Mouse (Mus musculus): ENCODE data around the gene Wdcp.

DNA sequence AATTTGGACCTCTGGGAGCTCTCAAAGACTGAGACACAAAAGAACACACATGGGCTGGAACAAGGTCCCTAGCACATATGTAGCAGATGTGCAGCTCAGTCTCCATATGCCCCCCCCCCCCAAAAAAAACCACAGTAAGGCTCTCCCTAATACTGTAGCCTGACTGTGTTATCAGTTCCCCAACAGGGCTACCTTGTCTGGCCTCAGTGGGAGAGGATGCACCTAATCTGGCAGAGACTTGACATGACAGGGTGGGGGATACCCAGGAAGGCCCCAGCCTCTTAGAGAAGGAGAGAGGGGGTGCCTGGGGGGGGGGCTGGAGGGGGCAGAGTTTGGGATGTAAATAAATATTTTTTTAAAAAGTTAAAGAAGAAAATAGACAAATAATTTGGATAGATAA lies 45.6 kb downstream of the Wdcp start:
- no peak for TF ChIP-seq CTCF (IDR thresholded peaks at IDR 0.05; ENCODE audit: control insufficient read depth, insufficient read depth, insufficient replicate concordance, low read depth, low read length)
- TF ChIP-seq POLR2A (IDR thresholded peaks at IDR 0.05; ENCODE audit: control insufficient read depth, low read depth, low read length): no peak
